Mouse (Mus musculus) neural tube, embryonic 15.5 days (tissue): ENCODE data around the gene Cisd3. TPM values are rescaled to one million over a fixed set of nuclear protein-coding genes. Genes with fewer than 3 reads are reported as not detected.
"Not testable (repeated sequence)": the region's sequence is repeated elsewhere in the genome, so short reads cannot be mapped to it uniquely, and the experiment has no call there.

ENCODE experiments used
- ATAC-seq: fragments of 200-750 bp; cut with Nextera tagmentation; 2 replicates; pipeline ENCODE4 v1.8.0; 2017; ENCODE audit warnings: mild to moderate bottlenecking, moderate TSS enrichment, moderate library complexity; ENCODE audit not compliant: low FRiP score
- H3K27ac ChIP-seq: fragments of 300-500 bp; sonication (generic); replicated peaks from 2 replicates; pipeline ENCODE4 v1.5.1; 2015; ENCODE audit warnings: mild to moderate bottlenecking, inconsistent platforms
- H3K27me3 ChIP-seq: fragments of 300-500 bp; sonication (generic); replicated peaks from 2 replicates; pipeline ENCODE4 v1.6.1; 2015; ENCODE audit warnings: inconsistent platforms
- H3K36me3 ChIP-seq: fragments of 300-500 bp; sonication (generic); 2 replicates; pipeline ENCODE4 v1.6.1; 2015; ENCODE audit warnings: inconsistent platforms
- H3K4me1 ChIP-seq: fragments of 300-500 bp; sonication (generic); 2 replicates; pipeline ENCODE4 v1.6.1; 2015; ENCODE audit warnings: inconsistent platforms
- H3K4me2 ChIP-seq: fragments of 300-500 bp; sonication (generic); 2 replicates; pipeline ENCODE4 v1.6.1; 2015; ENCODE audit warnings: inconsistent platforms, mild to moderate bottlenecking, moderate library complexity
- H3K4me3 ChIP-seq: fragments of 300-500 bp; sonication (generic); replicated peaks from 2 replicates; pipeline ENCODE4 v1.5.1; 2015; ENCODE audit warnings: mild to moderate bottlenecking, inconsistent platforms
- H3K9ac ChIP-seq: fragments of 300-500 bp; sonication (generic); replicated peaks from 2 replicates; pipeline ENCODE4 v1.6.1; 2015; ENCODE audit warnings: mild to moderate bottlenecking, inconsistent platforms
- H3K9me3 ChIP-seq: fragments of 300-500 bp; sonication (generic); replicated peaks from 2 replicates; pipeline ENCODE4 v1.6.1; 2016; ENCODE audit warnings: inconsistent platforms
- WGBS: fragments of 180-500 bp; shearing (Covaris S2); methylation state at CpG from one replicate; pipeline ENCODE4 v1.1.7; 2015; ENCODE audit warnings: mixed read lengths; 5-methylcytosine and 5-hydroxymethylcytosine counted together
- polyA plus RNA-seq: library from polyadenylated mRNA; unstranded; fragments of >200 nt; fragmentation: Nextera tagmentation; extraction: Ambion mirVana; gene quantifications from 2 replicates; pipeline ENCODE4 v1.2.1, GENCODE M21; 2015

The Cisd3 gene
- 46.9 and 50.1 TPM in 2 replicates for polyA plus RNA-seq

DNA sequence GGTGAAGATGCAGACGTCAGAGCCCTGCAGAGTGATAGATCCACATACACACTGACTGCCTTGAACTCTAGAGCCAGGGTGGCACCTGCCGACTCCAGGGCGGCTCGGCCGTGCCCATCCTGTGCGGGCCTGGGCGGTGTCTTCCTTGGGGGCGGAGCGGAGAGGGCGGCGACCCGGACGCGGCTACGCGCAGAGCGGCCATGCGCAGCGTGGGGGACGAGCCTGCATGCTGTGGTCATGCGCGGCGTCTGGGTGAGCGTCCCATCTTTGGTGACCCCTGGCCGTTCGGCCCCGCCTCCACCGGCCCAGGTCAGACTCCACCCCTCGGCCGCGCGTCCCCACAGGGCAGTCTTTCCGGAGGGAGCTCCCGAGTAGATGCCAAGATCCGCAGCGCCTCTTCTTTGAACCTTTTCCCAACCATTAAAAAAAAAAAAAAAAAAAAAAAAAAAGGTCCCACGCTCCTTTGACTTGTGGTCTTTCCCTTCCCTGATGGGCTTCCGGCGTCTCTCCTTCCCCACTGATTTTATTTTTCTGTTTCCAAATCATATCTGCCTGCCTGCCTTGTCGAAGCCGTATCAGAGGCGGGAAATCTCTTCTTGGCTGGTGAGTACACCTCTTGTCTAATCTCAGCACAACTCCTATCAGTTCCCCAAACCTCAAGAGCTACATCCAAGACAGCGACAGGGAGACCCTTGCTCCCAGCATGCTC, at the start of gene Cisd3:
Gene Cisd3, plus strand, starts transcription at position 214 of the 709 bp plus-strand sequence.
- Histone ChIP-seq H3K36me3 (peaks cover 35% of the 10 kb centered on the region), H3K4me2 (peak within 1 kb of the TSS; percentile 92), H3K4me3 (peak within 1 kb of the TSS; percentile 45), H3K9ac (peak within 1 kb of the TSS; percentile 58), H3K27me3 (no peaks in the 10 kb centered on the region), H3K27ac (peak within 1 kb of the TSS; percentile 60; the same call in 1 of the 2 replicates), H3K4me1 (peaks cover 31% of the 10 kb centered on the region), H3K9me3 (no peaks in the 10 kb centered on the region)
- WGBS = under 1% methylated on average over 43 of the region's 43 CpGs
- peak; percentile 85 for ATAC-seq

- H3K36me3 ChIP-seq = no peaks in the 10 kb centered on the region
- ATAC-seq = no peak
Observed at GRCm38 (mm10) chr11:97641668-97642067, 44.0 kb upstream of the Cisd3 start.

DNA sequence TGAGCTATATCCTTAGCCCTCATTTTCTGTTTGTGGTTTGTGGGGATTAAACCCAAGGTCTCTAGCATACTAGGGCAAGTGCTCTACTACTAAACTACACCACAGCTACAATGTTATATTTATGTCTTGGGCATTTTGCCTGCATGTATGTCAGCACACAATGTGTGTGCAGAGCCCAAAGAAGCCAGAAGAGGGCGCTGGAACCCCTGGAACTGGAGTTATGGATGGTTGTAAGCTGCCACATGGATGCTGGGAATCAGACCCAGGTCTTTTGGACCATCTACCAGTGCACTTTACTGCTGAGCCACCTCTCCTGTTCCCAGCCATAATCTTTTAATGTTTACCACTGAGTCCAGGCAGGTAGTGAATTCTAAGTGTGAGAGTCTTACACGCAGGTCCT, 42.9 kb upstream of the Cisd3 start:
- no peak for ATAC-seq
- no peak overlapping the region for H3K27ac ChIP-seq
- no peaks in the 10 kb centered on the region for H3K4me1 ChIP-seq
- no peaks in the 10 kb centered on the region for H3K27me3 ChIP-seq
- WGBS = 53% methylated on average over 2 of the region's 2 CpGs
- no peak overlapping the region for H3K9ac ChIP-seq
- H3K9me3 ChIP-seq = no peaks in the 10 kb centered on the region
- no peak overlapping the region for H3K4me3 ChIP-seq
- no peaks in the 10 kb centered on the region for H3K36me3 ChIP-seq
- H3K4me2 ChIP-seq = no peak overlapping the region

More at GRCm38 (mm10) chr11:97641668-97642067, 44.0 kb upstream of the Cisd3 start:
- H3K4me3 ChIP-seq = no peak overlapping the region
- no peak overlapping the region for H3K4me2 ChIP-seq
- H3K4me1 ChIP-seq = no peaks in the 10 kb centered on the region
- WGBS = 69% methylated on average over 8 of the region's 8 CpGs
- no peaks in the 10 kb centered on the region for H3K27me3 ChIP-seq
- no peak overlapping the region for H3K27ac ChIP-seq
- H3K9me3 ChIP-seq = no peaks in the 10 kb centered on the region
- no peak overlapping the region for H3K9ac ChIP-seq

DNA sequence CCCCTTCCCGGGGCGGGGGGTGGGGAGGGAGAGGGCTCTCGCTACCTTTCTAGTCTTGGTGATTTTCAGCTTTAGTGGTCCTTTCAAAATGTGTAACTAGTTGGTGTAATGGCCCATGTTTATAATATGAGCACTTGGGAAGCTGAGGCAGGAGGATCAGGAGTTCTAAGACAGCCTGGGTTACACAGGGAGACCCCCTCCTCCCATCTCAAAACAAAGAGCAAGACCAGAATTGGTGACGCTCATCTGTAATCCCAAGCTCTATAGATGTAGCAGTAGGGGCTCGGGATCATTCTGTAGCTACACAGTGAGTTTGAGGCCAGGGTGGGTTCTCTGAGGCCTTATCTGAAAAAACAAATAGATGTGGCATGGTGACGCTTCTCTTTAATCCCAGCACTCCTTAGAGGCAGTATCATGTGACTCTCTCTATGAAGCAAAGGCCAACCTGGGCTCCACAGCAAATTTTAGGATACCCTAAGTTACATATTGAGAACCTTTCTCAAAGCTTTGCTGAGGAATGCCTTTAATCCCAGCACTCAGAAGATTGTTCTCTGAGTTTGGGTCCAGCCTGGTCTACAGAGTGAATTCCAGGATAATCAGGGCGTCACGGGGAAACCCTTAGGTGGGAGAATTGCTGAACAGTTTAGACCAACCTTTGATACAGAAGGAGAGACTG, 42.1 kb upstream of the Cisd3 start:
- H3K27ac ChIP-seq = no peak overlapping the region
- no peaks in the 10 kb centered on the region for H3K27me3 ChIP-seq
- no peak overlapping the region for H3K4me2 ChIP-seq
- no peaks in the 10 kb centered on the region for H3K4me1 ChIP-seq
- 90% methylated on average over 8 of the region's 8 CpGs for WGBS
- no peaks in the 10 kb centered on the region for H3K36me3 ChIP-seq
- no peaks in the 10 kb centered on the region for H3K9me3 ChIP-seq
- no peak overlapping the region for H3K4me3 ChIP-seq
- no peak overlapping the region for H3K9ac ChIP-seq
- no peak for ATAC-seq

DNA sequence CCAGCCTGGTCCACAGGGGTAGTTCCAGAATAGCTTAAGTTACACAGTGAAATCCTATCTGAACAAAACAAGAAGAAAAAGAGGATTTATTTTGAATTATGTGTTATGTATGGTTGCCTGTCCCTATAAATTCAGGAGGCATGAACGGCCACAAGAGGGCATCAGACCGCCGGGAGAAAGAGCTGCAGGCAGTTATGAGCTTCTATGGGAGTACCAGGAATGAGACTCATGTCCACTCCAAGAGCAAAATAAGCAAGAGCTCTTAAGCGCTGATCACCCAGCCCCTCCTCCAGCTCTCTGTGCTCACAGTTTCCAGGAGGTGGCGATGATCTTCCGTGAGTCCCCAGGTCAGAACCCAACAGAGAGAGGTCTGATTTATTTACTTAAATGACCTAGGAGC, 40.8 kb upstream of the Cisd3 start:
- Histone ChIP-seq H3K4me2 (no peak overlapping the region), H3K9ac (no peak overlapping the region), H3K27ac (no peak overlapping the region), H3K4me3 (no peak overlapping the region), H3K36me3 (no peaks in the 10 kb centered on the region), H3K27me3 (no peaks in the 10 kb centered on the region), H3K9me3 (no peaks in the 10 kb centered on the region), H3K4me1 (peaks cover under 1% of the 10 kb centered on the region; the same call in 1 of the 2 replicates)
- ATAC-seq = no peak
- under 1% methylated on average over 6 of the region's 6 CpGs for WGBS

DNA sequence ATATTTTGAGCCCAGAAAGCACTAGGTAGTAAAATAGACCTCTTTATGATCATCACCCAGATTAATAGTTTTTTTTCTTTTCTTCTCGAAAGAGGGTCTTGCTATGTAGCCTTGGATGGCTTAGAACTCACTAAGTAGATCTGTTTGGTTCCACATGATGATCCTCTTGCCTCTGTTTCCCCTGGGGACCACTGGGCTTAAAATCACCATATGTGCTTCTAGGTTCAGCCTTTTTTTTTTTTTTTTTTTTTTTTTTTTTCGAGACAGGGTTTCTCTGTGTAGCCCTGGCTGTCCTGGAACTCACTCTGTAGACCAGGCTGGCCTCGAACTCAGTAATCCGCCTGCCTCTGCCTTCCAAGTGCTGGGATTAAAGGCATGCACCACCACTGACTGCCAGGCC, 37.1 kb upstream of the Cisd3 start:
- H3K4me3 ChIP-seq, H3K4me1 ChIP-seq, ATAC-seq, H3K27me3 ChIP-seq, H3K27ac ChIP-seq, H3K36me3 ChIP-seq, H3K9ac ChIP-seq, H3K4me2 ChIP-seq, H3K9me3 ChIP-seq: not testable (repeated sequence)
- 97% methylated on average over 3 of the region's 4 CpGs for WGBS

GRCm38 (mm10) chr11:97650341-97650740, 35.3 kb upstream of the Cisd3 start:
- 41% methylated on average over 5 of the region's 5 CpGs for WGBS
- peaks cover 9% of the 10 kb centered on the region for H3K4me1 ChIP-seq
- H3K4me3 ChIP-seq = no peak overlapping the region
- H3K36me3 ChIP-seq = no peaks in the 10 kb centered on the region
- no peak overlapping the region for H3K9ac ChIP-seq
- H3K4me2 ChIP-seq = no peak overlapping the region
- H3K9me3 ChIP-seq = no peaks in the 10 kb centered on the region
- H3K27ac ChIP-seq = no peak overlapping the region
- ATAC-seq = no peak
- H3K27me3 ChIP-seq = no peaks in the 10 kb centered on the region

GRCm38 (mm10) chr11:97653376-97653775, 32.2 kb upstream of the Cisd3 start:
- WGBS = 93% methylated on average over 11 of the region's 11 CpGs
- H3K36me3 ChIP-seq, H3K27me3 ChIP-seq, H3K27ac ChIP-seq, ATAC-seq, H3K9me3 ChIP-seq, H3K4me2 ChIP-seq, H3K9ac ChIP-seq, H3K4me1 ChIP-seq, H3K4me3 ChIP-seq: not testable (repeated sequence)

GRCm38 (mm10) chr11:97654210-97654609, 31.4 kb upstream of the Cisd3 start:
- no peak overlapping the region for H3K27ac ChIP-seq
- peaks cover 10% of the 10 kb centered on the region for H3K4me1 ChIP-seq
- H3K9ac ChIP-seq = no peak overlapping the region
- H3K4me2 ChIP-seq = no peak overlapping the region
- H3K27me3 ChIP-seq = no peaks in the 10 kb centered on the region
- no peak for ATAC-seq
- 93% methylated on average over 2 of the region's 2 CpGs for WGBS
- no peaks in the 10 kb centered on the region for H3K36me3 ChIP-seq
- H3K9me3 ChIP-seq = no peaks in the 10 kb centered on the region
- no peak overlapping the region for H3K4me3 ChIP-seq

- no peak overlapping the region for H3K4me2 ChIP-seq
- H3K9ac ChIP-seq = no peak overlapping the region
- no peaks in the 10 kb centered on the region for H3K9me3 ChIP-seq
- H3K4me1 ChIP-seq = peaks cover 19% of the 10 kb centered on the region
- no peak overlapping the region for H3K4me3 ChIP-seq
- no peak overlapping the region for H3K27ac ChIP-seq
- ATAC-seq = no peak
- H3K27me3 ChIP-seq = peaks cover 8% of the 10 kb centered on the region; the same call in 1 of the 2 replicates
- no peaks in the 10 kb centered on the region for H3K36me3 ChIP-seq
- WGBS = 72% methylated on average over 14 of the region's 14 CpGs
Observed at GRCm38 (mm10) chr11:97656269-97656971, 29.2 kb upstream of the Cisd3 start.

DNA sequence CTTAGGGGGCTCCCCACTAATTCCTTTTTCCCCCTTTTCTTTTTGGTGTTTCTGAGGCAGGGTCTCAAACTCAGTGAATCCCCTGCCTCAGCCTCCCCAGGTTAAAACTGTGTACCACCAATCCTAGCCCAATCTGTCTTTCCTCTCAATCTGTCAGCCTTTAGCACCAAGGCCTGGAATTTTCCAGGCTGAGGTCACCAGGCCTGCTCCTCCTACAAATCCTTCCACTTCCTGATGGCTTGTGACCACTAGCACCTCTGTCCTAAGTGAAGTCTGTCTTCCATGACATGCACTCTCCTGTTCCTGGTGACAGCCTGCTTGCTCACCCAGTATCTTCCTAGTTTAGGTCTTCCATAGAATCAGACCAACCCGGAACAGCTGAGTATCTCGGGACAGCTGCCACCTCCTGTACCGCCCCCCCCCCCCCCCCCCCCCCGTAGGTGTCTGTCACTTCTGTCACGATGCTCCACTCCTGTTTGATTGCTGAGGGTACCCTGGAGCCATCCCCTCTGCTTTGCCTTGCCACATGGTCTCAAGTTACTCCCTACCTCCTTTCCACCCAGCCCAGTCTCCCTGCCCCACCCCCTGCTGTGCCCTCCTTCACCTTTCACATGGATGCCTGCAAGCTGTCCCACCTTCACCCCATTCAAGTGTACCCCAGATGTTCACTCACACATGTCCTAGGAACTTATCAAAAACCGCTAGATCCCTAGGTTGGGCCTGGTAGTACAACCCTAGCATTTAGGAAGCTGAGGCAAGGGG, 28.3 kb upstream of the Cisd3 start:
- H3K9me3 ChIP-seq = no peaks in the 10 kb centered on the region
- ATAC-seq = no peak

More for the DNA sequence above, 28.3 kb upstream of the Cisd3 start:
- Histone ChIP-seq H3K36me3 (no peaks in the 10 kb centered on the region), H3K9ac (no peak overlapping the region), H3K4me3 (no peak overlapping the region), H3K27ac (no peak overlapping the region), H3K27me3 (peaks cover 17% of the 10 kb centered on the region), H3K4me2 (no peak overlapping the region), H3K4me1 (peaks cover 29% of the 10 kb centered on the region)
- WGBS = 45% methylated on average over 5 of the region's 6 CpGs
